Mouse (Mus musculus): ENCODE data around the gene Cdc37.

Cdc37 gene

DNA sequence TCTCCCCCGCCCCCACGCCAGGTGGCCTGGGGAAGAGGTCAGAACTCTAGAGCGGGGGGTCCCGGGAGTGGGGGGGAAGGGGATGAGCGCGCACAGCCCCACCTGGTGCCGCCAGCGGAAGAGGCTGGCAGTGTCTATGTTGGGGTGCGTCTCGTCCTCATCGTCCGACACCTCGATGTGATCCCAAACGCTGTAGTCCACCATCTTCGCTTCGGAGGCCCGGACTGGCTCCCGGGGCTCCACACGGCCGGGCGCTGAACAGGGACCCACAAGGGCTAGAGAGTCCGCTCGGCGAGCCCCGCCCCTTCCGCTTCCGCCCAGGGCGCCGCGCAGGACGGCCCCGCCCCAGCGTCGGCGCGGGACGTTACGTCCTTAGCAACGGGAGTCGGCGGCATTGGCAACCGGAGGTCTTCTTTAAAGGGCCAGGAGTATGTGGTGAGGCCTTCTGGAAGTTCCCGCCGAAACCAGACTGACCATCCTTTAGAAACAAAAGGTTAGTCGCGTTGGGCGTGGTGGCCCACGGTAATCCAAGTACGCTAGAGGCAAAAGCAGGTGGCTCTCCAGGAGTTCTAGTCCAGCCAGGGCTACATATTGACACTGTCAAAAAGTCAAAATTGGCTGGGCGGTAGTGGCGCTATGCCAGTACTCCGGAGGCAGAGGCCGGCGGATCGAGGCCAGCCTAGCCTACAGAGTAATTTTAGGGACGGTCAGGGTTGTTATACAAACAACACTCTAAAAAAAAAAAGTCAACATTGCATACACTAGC, at the start of gene Cdc37:
Gene Cdc37 (minus strand): TSS at position 329 of the 766 bp plus-strand sequence.
- DNase-seq (ENCODE audit: low read depth in 2 of 2, low spot score in 2 of 2): peak; percentile 77 to 84

DNA sequence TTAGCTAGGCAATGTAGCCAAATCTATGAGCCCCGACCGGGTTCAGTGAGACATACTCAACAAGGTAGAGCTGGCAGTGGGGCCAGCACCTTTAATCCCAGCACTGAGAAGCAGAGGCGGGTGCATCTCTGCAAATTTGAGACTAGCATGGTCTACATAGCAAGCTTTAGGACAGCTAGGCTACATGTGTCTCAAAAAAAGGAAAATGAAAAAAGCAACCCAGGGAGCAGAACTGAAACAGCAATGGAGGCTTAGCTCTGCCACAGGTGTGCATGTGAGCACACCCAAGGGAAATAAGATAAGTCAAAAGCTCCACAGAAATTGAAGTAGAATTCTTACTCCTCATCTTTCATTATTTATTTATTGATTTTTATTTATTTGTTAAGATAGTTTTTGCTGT, 49.2 kb upstream of the Cdc37 start:
- no peak for DNase-seq (ENCODE audit: low read depth in 2 of 2, low spot score in 2 of 2)

GRCm38 (mm10) chr9:21197981-21198380, 48.2 kb upstream of the Cdc37 start:
- DNase-seq (ENCODE audit: low read depth in 2 of 2, low spot score in 2 of 2): no peak

DNA sequence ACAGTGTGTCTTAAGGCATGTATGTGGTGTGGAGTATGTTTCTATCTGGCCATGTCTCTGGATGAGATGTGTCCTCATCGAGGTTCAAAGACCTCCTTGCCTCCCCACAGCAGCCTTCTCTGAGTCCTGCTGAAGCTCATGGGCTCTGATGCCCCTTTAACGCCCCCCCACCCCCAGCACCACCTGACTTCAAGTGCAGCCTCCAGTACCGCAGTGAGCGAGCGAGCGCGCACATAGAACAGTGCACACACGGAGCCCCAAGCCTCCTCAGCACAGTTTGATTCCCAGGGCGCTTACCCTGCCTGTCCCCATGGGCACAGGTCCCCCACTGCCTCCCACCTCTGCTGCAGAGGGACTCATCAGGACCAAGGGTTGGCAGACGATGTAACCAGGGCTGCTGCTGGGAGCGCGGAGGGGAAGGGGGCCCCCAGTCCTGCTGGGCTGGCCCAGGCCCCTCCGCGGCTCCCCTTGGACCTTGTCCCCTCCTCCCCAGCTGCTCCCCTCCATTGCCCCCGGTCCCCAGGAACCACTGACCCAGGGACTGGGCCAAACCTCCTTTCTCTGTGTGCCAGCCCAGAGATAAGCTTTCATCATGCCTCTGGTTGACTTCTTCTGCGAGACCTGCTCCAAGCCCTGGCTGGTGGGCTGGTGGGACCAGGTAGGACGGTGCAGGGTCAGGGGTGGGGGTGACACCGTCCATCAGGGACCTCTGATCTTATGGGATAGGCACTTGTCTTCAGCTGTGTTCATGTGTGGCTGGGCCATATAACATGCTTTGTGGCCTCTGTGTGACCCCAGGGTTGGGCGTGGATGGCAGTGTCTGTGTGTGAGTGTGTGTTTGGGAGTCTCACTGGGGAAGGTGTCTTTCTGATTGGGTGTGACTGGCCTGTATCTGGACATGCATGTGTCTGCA, 47.0 kb upstream of the Cdc37 start:
- DNase-seq (ENCODE audit: low read depth in 2 of 2, low spot score in 2 of 2): no peak

DNA sequence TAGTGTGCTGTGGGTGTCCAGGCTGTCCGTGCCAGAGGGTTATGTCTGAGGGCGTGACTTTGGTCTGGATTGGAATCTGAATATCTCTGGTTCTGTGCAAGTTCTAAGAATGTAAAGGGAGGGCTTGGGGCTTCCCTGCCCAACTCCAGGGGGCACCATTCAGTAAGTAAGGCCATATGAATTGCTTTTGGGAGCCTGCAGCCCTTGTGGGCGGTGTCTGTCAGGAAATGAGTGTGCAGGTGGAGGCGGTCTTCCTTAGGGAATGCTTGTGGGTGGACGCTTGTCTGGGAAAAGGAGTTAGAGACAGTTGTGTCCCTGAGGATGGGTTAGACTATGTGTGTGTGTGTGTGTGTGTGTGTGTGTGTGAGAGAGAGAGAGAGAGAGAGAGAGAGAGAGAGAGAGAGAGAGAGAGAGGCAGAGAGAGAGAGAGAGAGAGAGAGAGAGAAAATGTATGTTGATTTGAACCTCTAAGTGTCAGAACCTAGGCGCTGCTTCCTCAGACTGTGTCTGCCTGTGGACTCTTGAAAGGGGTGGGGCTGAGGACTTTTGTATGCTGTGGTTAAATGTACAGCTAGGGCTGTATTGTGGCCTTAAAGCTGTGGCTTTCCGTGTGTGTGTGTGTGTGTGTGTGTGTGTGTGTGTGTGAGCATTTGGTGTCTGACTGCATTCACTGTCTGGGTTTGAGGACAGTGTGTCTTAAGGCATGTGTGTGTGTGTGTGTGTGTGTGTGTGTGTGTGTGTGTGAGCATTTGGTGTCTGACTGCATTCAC, 46.1 kb upstream of the Cdc37 start:
- DNase-seq (ENCODE audit: low read depth in 2 of 2, low spot score in 2 of 2): peak in 1 of 2 experiments; percentile 37

- DNase-seq (ENCODE audit: low read depth in 2 of 2, low spot score in 2 of 2): no peak
Measured at GRCm38 (mm10) chr9:21194787-21195493, 45.2 kb upstream of the Cdc37 start.

- DNase-seq (ENCODE audit: low read depth in 2 of 2, low spot score in 2 of 2): no peak
Measured at GRCm38 (mm10) chr9:21193786-21194185, 44.0 kb upstream of the Cdc37 start.

- DNase-seq (ENCODE audit: low read depth in 2 of 2, low spot score in 2 of 2): no peak
Measured at GRCm38 (mm10) chr9:21190670-21191069, 40.9 kb upstream of the Cdc37 start.

DNA sequence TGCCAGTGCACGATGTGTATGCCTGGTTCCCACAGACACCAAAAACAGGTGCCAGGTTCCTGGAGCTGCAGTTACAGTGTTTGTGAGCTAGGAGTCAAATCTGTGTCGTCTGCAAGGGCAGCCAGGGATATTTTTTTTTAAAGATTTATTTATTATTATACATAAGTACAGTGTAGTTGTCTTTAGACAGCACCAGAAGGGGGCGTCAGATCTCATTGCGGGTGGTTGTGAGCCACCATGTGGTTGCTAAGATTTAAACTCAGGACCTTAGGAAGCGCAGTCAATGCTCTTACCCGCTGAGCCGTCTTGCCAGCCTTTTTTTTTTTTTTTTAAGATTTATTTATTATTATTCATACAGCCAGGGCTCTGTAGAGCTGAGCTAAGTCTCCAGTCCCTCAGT, 40.1 kb upstream of the Cdc37 start:
- DNase-seq (ENCODE audit: low read depth in 2 of 2, low spot score in 2 of 2): no peak

DNA sequence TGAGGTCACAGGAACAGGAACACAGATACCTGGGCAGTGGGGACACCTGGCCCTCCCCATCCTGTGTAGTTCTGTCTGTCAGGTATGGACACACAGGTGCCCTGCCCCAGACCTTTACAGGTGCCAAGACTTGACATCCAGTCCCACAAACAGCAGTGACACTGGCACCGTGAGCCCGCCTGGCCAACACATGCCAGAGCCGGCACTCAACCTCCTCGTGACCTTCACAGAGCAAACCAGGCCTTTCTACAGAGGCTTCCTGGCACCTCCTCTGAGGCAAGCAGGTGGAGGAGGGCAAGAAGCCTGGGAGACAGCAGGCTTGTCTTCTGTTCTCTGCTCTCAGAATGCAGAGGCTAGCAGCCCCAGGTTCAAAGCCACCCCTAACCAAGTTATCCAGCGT, 35.7 kb upstream of the Cdc37 start:
- no peak for DNase-seq (ENCODE audit: low read depth in 2 of 2, low spot score in 2 of 2)

DNA sequence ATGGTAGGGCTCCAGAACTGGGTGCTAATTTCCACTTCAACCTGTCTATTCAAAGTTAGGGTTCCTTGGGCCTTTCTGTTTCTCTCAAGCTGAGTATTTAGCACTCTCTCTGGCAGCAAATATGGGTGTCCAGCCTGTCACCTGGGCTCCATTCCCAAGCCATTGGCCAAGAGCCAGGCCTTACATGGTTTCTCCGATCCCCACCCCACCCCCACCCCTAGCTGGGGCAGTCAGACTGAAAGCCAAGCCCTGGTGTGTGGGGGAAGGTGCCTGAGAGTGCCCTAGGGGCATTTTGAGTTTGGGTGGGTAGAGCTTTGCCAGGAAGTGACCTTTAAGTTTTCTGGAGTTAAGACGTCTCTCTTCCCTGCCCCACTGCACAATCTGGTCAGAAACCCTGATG, 35.0 kb upstream of the Cdc37 start:
- DNase-seq (ENCODE audit: low read depth in 2 of 2, low spot score in 2 of 2): no peak

DNA sequence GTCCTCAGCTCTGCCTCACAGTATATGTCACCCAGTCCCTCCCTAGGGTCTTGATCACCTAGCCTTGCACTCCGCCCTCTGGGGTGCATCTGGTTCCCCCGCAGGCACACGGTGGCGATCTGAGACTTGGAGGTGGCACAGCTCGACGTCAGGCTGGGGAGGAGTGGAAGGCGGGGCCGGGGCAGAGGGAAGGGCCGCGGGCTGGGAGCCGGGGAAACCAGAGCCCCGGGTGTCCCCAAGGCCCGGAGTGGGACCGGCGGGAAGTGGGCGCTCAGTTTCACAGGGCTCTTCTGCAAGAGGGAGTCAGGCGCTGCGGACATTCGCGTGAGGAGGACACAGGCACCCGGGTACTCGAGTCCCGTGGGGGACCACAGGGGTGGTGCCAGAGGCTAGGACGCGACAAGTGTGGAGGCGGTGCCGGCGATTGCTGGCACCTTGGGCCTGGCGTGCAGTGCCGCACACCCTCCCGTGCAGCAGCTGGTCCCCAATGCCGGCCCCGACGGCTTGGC, 34.2 kb upstream of the Cdc37 start:
- no peak for DNase-seq (ENCODE audit: low read depth in 2 of 2, low spot score in 2 of 2)

DNA sequence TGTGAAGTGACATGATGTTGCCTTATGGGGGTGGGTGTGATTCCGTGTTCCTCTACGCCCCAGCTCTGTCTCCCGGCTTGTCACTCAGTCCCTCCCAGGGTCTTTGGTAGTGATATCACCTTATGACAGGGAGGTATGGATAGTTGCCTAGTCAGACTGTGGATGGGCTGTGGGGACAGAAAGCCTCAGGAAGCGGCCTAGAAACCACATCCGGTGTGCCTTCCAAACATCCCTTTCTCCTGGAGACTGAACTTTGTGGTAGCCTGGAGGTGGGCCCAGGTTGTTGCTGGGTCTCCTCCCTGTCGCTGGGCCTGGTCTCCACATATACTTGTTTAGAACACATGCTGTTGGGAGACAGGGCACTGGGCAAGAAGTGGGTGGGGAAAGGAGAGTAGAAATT, 33.6 kb upstream of the Cdc37 start:
- no peak for DNase-seq (ENCODE audit: low read depth in 2 of 2, low spot score in 2 of 2)

DNA sequence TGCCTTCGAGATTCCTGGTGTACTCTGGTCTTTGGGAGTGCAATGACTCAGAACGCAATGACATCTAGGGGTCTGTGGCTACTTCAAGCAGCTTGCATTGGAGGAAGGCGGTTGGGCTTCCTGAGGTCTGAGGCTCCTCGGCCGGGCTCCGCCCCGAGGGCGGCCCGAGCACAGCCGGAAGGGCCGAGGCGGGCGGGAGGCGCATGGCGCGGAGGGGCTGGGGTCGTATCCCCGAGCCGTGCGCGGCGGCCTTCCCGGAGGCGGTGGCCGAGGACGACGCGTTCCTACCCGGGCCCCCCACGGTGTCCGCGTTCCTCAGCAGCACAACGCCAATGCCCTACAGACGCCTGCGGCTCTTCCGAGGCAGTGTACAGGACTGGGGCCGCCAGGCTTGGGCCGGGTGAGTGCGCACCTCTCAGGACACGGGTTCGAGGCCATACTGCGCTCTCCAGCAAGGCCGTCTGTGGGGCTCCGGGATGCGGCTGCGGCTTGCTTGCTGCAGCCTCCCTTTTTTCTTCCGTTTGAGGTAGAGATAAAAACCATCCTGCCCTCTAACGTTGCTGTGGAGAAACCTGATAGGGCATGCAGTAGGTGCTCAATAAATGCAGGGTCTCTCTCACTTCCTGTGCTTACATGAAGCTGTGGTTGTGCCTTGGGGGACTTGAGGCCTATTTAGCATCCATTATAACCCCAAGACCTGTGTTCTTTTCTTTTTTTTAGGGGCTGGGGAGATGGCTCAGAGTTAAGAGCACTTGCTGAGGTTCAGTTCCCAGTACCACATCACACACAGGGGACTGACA, 31.8 kb upstream of the Cdc37 start:
- no peak for DNase-seq (ENCODE audit: low read depth in 2 of 2, low spot score in 2 of 2)

DNA sequence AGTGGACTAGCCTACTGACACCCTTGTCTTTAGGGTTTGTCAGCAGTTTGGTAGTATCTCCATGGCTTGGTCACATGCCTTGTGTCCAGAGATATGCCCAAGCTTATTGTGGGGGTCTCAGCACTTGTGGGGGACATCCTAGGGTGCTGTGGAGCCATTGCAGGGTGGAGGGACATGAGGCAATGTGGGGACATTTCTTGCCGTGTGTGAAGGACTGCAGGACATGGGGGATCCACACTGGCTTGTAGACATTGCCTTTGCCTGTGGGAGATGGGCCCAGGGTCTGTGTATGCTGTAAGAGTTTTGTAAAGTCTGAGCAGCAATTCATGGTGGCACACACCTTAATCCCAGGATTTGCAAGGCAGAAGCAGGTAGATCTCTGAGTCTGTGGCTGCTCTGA, 31.1 kb upstream of the Cdc37 start:
- no peak for DNase-seq (ENCODE audit: low read depth in 2 of 2, low spot score in 2 of 2)

- DNase-seq (ENCODE audit: low read depth in 2 of 2, low spot score in 2 of 2): no peak
Measured at GRCm38 (mm10) chr9:21180402-21180801, 30.6 kb upstream of the Cdc37 start.

DNA sequence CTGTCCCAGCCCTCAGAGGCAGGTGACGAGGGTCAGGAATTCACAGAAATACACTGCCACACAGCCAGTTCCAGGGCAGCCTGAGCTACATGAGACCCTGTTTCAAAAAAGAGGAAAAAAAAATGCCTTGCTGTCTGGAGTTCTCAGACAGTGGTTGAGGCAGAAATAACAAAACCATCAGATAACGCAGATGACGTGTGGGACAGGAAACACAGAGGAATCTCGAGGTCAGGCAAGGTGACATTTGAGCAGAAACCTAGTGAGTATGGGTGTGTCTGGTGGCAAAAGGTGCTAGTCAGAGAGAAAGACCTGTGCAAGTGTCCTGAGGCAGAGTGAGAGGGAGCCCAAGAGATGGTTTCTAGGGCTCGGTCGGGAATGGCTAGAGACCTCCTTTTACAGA, 22.6 kb upstream of the Cdc37 start:
- no peak for DNase-seq (ENCODE audit: low read depth in 2 of 2, low spot score in 2 of 2)

DNA sequence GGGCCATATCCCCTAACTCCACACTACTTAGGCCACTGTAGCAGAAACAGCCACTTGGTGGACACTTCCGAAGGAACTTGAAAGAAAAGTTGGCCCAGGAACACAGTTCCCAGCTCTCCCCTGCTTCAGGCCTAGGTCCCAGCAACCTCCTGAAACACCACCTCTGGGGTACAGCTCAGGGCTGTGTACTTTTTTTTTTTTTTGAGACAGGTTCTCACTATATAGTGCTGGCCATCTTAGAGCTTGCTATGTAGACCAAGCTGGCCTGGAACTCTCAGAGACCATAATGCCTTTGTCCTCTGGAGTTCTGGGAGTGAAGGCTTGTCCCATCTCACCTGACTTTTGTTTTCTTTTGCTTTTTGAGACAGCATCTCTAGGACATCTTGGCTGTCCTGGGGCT, 19.4 kb upstream of the Cdc37 start:
- no peak for DNase-seq (ENCODE audit: low read depth in 2 of 2, low spot score in 2 of 2)

- DNase-seq (ENCODE audit: low read depth in 2 of 2, low spot score in 2 of 2): peak; percentile 63 to 72
Measured at GRCm38 (mm10) chr9:21168161-21169123, 18.7 kb upstream of the Cdc37 start.

All from CD8-positive naive resting alpha-beta T cell, adult 2 months (primary cell).